Mouse (Mus musculus) layer of hippocampus, adult 2 months (tissue): ENCODE measurements around the gene Epha8. TPM values are rescaled to one million over a fixed set of nuclear protein-coding genes. Genes with fewer than 3 reads are reported as not detected.

ENCODE experiments used
- DNase-seq, 2 experiments: peaks; one replicate each; pipeline ENCODE4 v3.0.0; 2022; ENCODE audit warnings: low spot score in 2 of 2
- H3K27ac ChIP-seq: fragments of 200-600 bp; 2 replicates; pipeline ENCODE4 v1.8.1; 2022
- H3K4me3 ChIP-seq: fragments of 200-600 bp; 2 replicates; pipeline ENCODE4 v1.8.1; 2022; ENCODE audit warnings: mild to moderate bottlenecking
- CTCF ChIP-seq: fragments of 200-600 bp; conservative IDR thresholded peaks from 2 replicates; pipeline ENCODE4 v1.8.1; 2022; ENCODE audit warnings: antibody characterized with exemption, mild to moderate bottlenecking, moderate library complexity
- total RNA-seq, 2 experiments: library from RNA; stranded (reverse); gene quantifications; 2 replicates each; pipeline ENCODE4 v1.2.3; 2021

Epha8 gene
- total RNA-seq, 2 experiments from 2014 or later = 1.4 to 2.7 TPM

DNA sequence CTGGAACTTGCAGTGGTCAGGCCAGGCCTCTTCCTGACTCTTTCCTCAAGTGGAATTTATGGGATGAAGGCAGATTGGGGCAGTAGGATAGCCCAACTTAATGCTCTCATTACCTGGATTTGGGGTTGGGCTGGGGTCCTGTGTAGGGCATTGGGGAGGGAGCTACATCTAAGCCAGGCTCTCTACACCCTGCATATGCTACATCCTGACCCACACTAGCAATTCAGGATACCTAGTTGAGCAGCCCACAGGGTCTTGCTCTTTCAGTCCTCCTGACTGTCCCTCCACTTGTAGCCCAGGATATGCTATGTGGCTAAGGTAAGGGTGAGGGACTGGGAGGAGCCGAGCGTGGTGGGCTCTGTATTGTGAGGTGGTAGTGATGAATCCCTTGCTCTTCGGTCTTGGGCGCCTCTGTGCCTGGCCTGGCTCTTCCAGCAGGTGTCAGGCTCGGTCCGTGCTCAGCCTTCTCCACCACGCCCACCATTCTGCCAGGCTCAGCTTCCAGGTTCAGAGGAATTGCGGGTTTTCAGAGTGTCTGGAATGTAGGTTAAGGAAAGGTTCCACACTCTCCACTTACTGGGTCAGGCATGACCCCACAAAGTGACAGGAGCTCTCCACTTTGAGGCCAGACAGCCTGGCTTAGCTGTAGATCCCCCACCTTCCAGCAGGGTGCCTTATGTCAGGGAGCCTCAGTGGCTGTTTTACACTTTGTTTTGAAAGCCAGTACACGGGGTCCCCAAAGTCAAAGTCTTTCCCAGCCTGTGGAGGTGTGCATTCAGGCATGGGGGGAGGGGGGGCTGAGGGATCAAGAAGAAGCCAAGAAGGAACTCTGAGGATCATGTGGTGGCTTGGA is 62.7 kb downstream of the Epha8 start:
- Histone ChIP-seq H3K4me3 (no peak overlapping the region), H3K27ac (no peak overlapping the region)
- DNase-seq = peak; percentile 55 to 68
- peak; percentile 85 for TF ChIP-seq CTCF

DNA sequence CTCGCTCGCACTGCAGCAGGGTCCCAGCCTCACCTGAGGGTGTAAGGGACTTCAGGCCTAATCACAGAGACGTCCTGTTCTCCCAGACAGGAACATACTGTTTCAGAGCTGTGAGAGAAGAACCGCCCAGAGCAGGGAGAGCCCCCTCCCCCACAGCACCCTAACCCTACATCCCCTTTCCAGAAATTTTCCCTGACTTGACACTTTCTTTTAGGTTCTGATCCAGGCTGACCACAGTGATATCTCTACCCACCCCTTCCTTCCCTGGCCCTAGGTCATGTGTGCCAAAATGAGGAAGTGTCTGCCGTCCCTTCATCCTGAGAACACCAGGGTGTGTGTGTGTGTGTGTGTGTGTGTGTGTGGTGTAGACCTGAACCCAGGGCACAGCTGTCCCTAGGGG is 63.8 kb downstream of the Epha8 start, which contains the start of gene C1qc:
C1qc (minus strand) TSS at position 255 of the 400 bp plus-strand sequence.
- TF ChIP-seq CTCF = no peak
- DNase-seq = no peak
- peak within 1 kb of the TSS; percentile 43; the same call in 1 of the 2 replicates for H3K27ac ChIP-seq
- peak within 1 kb of the TSS; percentile 24; the same call in 1 of the 2 replicates for H3K4me3 ChIP-seq

DNA sequence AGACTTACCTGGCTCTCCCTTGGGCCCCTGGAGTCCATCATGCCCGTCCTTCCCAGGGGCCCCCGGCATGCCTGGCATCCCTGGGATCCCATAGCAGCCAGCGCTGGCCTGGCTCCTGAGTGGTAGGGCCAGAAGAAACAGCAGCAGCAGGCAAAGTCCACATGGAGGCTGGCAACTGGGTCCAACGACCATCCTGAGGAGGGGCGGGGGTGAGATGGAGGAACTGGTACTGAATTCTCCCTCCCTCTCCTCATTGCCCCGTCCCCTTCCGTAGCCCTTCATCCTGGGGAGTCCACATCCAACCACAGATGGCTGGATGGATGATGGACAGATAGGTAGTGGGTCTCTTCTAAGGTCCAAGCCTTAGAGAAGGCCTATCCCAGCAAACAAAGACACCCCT is 64.2 kb downstream of the Epha8 start:
- peak overlapping the region; percentile 24; the same call in 1 of the 2 replicates for H3K4me3 ChIP-seq
- peak overlapping the region; percentile 43; the same call in 1 of the 2 replicates for H3K27ac ChIP-seq
- DNase-seq = no peak
- TF ChIP-seq CTCF = no peak

DNA sequence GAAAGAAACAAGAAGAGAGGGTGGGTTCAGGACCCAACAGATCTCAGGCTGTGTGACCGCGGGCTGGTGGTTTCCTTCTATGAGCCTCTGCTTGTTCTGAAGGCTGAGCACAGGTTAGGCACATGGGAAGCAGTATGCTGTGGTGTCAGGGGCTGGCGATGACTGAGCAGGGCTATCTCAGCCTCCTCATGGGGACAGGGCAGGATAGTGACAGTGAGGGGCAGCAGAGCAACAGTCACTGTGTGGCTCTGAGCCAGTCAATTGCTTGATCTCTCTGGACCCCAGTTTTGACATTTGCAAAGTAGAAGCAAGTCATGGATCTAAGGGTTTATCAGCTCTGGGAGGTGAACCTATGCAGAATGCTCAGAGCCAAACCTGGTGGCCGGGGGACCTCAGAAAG is 65.5 kb downstream of the Epha8 start:
- TF ChIP-seq CTCF = no peak
- no peak overlapping the region for H3K27ac ChIP-seq
- H3K4me3 ChIP-seq = no peak overlapping the region
- DNase-seq = no peak

DNA sequence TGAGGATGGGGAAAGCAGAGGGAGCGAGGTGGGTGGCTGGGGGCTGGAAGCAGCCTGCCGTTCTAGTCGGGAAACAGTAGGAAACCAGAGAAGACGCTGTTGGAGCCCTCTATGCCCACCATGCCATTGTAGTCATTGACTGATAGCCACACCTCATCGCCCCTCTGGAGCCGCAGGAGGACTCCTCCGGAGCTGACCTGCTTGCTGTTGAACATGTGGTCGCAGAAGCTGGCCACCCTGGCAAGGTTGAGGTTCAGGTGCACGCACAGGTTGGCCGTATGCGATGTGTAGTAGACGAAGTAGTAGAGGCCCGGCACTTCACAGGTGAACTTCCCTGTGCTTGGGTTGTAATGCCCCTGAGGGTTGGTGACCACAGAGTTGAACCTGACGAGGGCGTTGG is 66.6 kb downstream of the Epha8 start:
- no peak for DNase-seq
- no peak overlapping the region for H3K4me3 ChIP-seq
- H3K27ac ChIP-seq = no peak overlapping the region
- no peak for TF ChIP-seq CTCF

DNA sequence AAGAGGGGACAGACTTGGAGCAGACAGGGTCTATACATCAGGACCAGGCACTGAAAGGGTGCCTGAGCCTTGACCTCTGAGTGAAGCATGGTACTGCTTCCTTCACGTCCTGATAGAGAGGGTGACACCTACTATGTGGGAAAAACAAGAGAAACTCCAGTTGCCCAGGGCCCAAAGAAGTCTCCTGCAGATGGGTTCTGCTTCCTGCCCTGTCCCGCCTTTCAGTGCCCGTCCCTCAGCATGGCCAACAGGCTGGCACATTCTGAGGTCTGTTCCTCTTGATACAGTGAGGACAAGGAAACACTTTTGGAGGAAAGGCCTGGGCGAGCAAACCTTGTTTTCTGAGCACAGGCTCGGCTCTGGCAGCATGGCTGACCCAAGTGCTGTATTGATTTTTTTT is 68.9 kb downstream of the Epha8 start:
- TF ChIP-seq CTCF = no peak

DNA sequence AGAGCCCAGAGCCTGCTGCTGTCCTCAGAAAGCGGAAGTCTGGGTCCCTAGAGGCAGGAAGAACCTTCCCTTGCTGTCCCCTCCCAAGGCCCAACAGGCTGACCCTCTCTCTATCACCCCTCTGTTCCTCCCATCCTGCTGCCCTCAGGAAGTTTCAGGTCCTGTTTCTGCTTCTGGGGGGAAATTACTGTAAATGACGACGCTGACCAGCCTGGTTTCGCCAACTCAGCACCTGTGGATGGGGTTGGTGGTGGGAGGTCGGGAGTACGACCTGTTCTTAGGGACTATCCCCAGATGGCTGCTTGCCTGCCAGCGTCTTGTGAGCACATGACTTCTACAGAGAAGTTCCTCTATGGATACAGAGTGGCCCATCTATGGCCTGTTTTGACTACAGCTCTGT is 70.5 kb downstream of the Epha8 start, which contains the start of gene C1qb:
C1qb (minus strand) TSS at position 87 of the 400 bp plus-strand sequence.
- Histone ChIP-seq H3K27ac (peak within 1 kb of the TSS; percentile 10; the same call in 1 of the 2 replicates), H3K4me3 (no peak within 1 kb of the TSS)
- DNase-seq = no peak
- no peak for TF ChIP-seq CTCF

More for the DNA sequence above, 68.9 kb downstream of the Epha8 start:
- no peak for DNase-seq
- no peak overlapping the region for H3K4me3 ChIP-seq
- no peak overlapping the region for H3K27ac ChIP-seq

Other genes with a start within 250 kb of the Epha8 start
- gene Ephb2, start 120.8 kb downstream of the Epha8 start, total RNA-seq = 10 to 100 TPM; 21.8 to 22.1 TPM
- gene C1qb, start 70.6 kb downstream of the Epha8 start, total RNA-seq = 10 to 100 TPM; 51.1 to 52.0 TPM
- 10 to 100 TPM; 40.0 to 41.8 TPM for gene C1qc, start 63.8 kb downstream of the Epha8 start, total RNA-seq
- gene C1qa, start 58.0 kb downstream of the Epha8 start, total RNA-seq = 10 to 100 TPM; 48.1 to 48.3 TPM
- gene Zbtb40, start 92.0 kb upstream of the Epha8 start, total RNA-seq = 10 to 100 TPM; 11.3 to 12.9 TPM